Mouse (Mus musculus) spleen, adult 18-20 months (tissue): ENCODE results near the gene Rbpj.
A peak's percentile ranks its signal among the peaks of the same experiment; 100 is the strongest.
"Not testable (repeated sequence)": the region's sequence is repeated elsewhere in the genome, so short reads cannot be mapped to it uniquely, and the experiment has no call there.

ENCODE experiments used
- DNase-seq, 2 experiments: peaks; one replicate each; pipeline ENCODE4 v3.0.0; 2022; ENCODE audit warnings: mixed read lengths in 2 of 2

The Rbpj gene

DNA sequence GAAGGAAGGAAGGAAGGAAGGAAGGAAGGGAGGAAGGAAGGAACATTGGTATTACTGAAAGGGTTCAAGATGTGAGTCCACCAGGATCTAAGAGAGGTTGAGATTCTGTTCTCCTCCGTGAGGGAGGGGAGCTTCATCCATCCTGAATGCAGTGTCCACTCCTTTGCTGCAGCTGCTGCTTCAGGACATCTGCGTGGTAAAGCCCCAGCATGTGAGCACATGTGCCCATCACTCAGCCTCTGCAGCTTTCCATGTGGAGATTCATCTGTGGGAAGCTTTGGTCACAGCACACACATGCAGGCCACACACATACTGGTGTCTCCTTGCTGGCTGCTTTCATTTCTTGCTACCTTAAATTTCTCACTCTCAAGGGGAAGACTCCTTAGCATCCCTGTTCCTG, 50.5 kb downstream of the Rbpj start:
- DNase-seq = no peak

DNA sequence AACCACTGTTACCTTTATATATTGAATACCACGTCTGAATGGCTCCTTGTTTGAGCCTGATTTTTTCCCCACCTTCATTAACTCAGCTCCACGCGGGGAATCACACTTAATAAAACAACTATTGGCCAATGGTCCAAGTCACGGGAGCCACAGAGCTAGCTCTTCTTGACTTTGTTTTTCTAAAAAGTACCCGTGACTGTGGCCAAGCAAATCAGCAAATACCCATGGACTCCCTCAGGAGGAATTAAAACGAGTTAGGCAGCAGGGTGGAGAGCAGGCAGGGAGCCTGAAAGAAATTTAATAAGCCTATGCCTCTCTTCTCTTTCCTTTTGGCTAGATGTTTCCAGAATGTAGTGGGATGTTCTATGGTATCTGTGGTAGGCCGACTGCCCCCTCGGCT, 51.9 kb downstream of the Rbpj start:
- DNase-seq = no peak

DNA sequence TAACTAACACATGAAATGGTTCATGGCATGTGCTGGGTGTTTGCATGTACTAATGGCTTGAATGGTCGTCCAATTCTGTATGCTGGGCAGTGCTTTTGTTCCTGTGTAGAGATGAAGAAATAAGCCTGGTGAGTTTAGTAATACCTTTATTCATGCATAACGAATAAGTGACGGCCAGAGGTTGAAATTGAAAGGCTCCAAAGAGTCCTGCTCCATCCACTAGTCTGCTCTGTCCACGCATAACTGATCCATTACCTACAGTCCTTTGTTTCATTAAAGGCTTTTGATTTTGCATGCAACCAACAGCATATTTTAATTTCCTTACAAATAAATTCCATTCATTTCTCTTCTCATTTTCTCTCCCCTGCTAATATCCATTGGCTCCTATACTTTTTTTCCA, 53.2 kb downstream of the Rbpj start:
- DNase-seq = no peak

DNA sequence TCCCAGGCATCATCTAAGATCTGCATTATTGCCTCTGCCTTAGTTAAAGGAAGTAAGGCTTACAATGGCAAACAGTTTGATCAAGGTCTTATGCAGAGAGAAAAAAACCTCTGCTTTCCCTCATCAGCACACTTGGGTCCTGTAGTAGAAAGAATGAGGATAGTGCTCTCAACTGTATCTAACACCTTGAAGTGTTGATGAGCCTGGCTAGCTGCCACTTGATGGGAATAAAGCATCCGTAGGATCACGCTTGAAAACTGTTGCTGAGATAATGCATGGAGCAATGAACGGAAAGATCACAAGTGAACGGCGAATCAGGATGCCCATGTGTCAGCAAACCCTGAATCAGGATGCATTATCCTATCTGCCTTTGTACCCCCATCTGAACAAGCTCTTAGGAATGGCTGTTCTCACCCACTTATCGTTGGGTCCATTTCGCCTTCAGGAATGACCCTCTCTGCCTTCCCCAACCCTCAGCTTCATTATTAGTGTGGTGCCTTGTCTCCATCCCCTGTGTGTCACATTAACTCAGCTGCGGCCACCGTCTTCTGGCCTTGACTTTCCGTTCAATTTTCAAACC, 54.1 kb downstream of the Rbpj start:
- no peak for DNase-seq

DNA sequence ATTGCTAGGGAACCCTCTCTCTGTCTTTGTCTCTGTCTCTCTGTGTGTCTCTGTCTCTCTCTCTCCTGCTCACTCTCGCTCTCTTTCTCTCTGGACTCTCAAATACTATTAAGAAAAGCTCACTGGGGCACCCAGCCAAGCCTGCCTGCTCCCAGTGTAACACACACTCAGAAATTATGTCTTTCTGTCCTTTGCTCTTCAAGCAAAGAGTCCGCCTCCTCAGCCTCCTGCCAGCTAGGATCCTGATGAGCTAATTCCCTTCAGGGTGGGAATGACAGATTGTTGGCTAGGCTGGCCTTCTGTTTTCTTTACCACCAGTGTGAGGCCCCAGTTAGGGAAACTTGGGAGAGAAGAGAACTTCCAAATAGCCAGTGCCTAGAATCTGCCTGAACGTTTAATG, 57.1 kb downstream of the Rbpj start:
- peak in 1 of 2 experiments; percentile 5 for DNase-seq

DNA sequence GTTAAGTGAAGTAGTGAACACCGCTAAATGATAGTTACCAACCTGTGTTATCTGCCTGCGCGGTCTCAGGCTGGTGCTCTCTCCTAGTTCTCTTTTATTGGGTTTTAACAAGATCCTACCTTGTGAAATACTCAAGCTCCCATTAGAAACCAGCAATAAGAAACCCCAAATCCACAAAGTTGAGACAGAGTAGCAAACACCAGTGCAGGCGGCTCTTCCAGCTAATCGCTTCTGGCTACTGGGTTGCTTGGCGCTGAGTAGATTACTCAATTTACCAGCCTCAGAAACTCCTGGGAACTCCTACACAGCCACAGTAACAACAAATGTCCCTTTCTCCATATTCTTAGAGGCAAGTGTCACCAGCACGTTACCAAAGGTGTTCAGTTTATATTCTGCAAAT, 58.2 kb downstream of the Rbpj start:
- DNase-seq = no peak

DNA sequence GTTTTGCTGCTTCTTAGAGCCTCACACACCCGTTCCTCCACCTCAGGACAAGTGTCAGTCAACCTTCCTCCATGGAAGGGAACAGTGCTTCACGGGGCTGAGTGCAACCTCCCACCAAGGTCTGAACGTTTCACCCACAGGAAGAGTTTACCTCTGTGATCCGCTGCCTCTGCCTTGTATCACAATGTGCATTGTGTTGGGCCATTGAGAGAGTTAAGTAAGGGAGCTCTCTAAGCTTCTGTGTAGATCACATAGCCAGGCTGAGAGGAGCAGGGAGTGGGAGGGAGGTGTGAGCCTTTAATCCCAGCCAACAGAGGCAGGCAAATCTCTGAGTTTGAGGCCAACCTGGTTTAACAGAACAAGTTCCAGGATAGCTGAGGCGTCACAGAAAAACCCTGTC, 58.9 kb downstream of the Rbpj start:
- DNase-seq = no peak

DNA sequence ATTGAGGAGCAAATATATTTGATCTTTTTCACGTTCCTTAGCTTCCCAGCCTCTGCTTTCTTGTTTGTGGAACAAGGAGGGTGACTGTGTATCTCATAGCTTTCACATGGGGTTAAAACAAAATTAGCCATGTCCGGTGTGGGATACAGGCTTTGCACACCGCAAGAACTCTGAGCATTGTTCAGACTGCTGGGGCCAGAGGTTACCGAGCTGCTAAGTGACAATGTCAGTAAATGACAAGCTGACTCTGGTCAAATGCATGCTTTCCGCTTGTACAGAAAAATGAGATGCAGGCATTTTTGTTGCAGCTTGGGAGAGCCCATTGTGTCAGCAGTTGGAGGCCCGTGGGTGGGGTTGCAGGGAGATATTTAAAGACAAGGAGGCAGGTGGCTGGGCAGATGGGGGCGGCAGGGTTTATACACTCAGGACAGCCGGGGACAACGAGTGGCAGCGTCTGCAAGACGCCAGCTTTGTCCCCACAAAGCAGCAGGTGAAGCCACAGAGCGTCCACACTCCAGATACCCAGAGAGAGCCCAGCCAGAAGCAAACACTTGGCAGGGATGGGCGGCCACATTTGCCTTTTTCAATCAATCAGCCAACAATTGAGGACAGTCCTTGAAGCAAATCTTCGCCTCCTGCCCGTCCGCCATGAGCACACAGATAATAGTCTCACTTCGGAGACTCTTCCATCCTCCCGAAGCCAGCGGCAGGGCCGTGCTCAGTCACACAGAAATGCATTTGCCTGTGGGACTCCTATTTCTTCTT, 59.5 kb downstream of the Rbpj start:
- DNase-seq = no peak

DNA sequence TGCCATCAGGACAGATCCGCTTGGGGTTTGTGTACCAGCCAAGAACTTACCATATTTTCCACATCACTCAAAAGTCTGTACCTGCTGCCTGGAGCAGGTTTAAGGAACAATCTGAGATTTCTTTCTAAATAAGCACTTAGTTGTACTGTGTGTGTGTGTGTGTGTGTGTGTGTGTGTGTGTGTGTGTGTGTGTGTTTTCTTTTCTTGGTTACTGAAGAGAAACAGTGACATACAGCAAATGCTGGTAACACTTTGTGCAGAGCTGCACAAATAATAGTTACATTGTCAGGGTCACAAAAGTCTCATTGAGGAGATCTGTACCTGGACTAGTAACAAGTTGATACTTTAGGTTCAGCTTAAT, 60.1 kb downstream of the Rbpj start:
- no peak for DNase-seq

DNA sequence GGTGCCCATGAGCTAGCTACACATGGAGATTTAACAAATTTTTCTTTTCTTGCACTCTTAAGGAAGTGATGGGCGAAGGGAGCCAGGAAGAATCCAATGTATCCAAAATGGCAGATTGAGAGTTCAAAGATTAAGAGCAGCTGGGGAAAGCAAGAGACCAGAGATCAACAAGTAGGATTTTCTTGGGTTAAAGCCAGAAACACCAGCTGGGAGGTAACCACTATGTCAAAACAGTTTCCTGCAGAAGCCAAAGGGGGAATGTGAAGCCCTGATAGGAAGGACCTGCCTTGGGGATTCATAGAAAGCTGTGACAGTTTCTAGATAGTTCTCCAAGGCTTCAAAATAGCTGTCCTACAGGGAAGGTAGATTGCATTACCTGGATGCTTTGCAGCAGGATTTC, 63.9 kb downstream of the Rbpj start:
- no peak for DNase-seq

DNA sequence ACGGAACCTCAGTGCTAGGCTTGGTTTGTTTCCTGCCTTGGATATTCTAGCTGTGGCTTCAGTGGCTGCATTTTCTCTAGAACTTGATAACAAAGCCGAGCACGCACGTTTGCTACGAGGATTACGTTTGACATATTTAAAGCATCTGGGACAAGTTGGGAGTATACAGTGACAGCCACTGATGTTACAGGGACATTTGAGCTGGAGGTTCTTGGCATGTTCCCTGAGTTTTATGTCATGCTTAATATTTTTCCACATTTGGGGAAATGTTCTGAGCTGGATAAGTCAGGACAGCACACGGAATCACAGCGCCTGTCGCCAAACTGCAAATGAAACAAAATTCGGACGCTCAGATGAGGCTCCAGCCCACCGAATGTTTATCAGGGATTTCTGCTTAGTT, 69.1 kb downstream of the Rbpj start:
- no peak for DNase-seq

DNA sequence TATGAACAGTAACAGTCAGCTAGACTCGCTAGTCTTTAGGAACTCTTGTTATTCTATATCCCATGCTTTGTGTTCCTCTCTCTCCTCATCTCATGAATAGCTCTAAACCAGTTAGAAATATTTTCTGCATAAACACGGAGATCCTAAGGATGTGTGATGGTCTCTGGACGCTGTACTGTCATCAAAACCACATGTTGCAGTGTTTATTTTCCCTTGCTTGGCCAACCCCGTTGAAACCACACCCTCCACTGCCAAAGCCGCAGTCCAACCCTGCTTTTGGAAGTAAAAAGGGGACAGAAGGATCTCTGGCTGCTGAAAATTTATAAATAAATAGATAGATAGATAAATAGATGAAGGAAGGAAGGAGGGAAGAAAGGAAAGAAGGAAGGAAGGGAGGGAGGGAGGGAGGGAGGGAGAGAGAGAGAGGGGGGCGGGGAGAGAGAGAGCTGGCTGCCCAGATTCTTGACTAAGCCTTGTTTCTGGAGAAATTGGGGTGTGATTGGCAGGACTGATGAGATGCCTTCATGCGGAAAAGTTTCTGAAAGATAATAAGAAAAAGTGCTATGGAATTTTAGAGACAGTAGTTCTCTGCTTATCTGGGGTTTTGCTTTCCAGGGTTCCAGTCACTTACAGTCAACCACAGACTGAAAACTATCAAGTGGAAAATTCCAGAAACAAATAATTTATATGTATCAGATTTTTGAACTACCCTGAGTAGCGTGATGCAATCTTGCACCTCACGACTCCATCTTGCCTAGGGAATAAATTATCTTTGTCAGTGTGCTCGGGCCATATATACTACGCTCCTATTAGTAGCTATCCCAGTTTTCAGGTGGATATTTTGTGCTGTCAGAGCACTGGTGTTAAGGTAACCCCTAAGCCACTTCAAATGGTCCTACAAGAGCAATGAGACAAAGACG, 70.9 kb downstream of the Rbpj start:
- no peak for DNase-seq

DNA sequence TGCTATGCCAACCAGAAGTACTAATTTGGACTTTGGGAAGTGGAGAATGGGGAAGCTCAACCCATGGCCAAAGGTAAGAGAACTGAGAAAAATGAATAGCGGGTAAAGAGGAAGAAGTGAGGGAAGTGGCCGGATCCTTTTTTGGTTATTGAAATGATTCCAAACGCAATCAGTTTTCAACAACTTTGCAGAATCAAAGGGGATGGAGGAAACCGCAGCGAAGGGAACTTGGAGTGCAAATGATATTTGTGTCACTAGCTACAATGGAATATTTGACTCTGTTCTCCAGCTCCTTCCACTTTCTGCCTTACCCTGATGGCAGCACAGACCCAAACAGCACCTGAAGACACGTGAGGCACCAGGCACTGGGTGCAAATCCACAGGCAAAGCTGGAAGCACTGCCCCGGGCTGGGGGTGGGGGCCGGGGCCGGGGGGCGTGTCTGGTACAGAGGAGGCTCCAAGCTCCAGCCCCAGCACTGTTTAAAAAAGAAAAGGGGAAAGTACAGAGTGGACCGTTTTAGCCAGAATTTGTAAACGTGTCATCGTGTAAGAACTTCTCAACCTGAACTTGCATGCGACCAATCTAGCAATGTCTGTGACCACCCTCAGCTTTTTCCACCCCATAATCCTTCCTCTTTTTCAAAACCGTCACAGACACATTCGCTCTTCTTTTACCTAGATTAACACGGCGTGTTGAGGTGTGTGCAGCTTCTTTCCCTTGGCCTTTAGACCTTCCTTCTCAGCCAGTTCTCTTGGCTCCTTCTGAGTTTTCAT, 74.1 kb downstream of the Rbpj start:
- no peak for DNase-seq

DNA sequence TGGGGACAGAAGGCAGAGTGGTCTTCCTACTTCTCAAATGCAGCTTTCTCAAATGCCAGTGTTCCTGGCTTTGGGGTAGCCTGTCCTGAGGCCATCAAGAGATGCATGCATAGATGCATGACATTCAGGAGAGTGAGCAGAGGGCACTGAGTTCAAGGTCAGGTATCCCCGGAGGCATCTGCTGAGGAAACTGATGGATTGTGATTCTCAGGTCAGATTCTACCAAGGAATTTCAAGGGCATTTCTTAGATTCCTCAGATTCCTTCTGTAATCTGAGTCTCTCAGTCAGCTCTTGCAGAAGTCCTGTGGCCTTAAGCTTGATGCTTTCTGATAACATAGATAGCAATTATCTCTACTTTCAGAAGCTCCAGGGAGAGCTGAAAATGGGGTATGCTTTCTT, 76.1 kb downstream of the Rbpj start:
- DNase-seq = no peak

DNA sequence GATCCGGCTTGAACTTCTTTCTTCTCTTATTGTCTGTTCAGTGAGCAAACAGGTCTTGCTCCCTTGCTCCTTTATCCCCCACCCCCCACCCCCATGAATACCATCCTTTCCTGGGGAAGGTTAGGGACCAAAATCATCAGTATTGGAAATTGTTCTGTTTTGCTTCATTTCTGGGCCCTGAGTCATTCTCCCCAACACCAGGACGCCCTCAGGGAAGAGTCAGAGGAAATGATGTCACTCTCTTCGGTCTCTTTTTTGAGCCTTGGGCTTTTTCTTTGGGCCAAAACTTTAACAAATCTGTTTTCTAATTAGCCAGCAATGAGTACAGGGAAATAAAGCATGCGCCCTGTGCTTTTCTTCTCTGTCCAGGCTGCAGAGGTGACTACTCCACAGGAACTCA, 77.4 kb downstream of the Rbpj start:
- no peak for DNase-seq

DNA sequence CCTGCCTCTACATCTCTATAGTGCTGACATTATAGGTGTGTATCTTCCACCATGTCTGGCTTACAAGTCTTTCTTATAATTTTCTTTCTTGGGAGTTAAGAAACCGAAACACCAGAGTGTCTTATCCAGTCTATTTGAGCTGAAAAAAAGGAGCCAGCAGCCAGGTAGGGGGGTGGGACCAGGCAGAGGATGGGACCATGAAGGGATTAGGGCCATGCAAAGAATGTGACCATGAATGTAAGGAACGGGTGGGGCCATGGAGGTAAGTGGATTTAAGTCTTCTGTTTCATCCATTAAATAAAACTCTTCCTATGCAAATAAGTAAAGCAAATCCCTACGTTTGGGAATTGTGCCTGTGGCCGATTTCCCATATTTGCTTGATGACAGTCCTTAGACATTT, 78.0 kb downstream of the Rbpj start:
- DNase-seq = no peak

DNA sequence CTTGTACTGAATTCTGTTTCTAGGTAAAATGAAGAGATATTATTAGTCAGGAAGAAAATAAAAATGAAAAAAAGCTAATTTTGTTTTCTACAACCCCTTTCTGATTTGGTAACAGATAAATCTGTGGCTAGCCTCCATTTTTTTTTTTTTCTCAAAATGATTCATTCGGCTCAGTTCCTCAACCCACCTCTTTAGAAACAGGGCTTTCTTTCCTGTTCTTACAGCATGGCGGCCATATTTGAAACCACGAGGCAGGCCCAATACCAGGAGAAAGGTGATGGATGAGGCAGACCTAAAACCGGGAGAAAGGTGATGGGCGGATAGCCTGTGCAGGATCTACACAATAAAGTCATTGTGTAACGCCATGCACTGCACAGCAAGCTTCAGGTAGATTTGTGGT, 80.5 kb downstream of the Rbpj start:
- DNase-seq = no peak

DNA sequence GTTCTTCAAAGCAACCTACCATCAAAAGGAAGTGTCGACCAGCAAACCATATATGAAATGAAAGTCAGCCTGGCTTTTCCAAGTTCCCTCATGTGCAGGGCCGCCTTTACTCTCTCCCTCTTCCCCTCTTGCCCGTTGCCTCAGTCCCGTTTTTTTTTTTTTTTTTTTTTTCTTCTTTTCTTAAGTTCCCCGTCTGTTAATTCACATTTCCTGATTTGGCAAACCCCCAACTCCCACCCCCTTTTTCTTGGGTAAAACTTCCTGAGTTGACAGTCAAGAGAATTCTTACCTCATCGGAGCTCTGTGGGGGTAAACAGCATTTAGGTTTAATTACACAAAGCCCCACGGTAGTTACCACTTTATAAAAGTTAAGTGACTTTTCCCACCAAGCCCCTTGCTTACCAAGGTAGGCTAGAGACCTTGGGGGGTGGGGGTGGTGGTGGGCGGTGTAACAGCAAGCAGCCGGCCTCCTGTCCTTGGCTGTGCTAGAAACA, 81.1 kb downstream of the Rbpj start:
- DNase-seq = no peak

DNA sequence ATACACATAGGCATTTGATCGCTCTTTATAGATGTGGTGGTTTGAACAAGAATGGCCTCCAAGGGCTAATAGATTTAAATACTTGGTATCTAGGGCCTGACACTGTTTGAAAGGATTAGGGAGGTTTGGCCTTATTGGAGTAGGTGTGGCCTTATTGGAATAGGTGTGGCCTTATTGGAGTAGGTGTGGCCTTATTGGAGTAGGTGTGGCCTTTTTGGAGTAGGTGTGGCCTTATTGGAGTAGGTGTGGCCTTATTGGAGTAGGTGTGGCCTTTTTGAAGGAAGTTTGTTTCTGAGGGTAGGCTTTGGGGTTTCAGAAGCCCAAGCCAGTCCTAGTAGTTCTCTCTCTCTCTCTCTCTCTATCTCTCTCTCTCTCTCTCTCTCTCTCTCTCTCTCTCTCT, 84.4 kb downstream of the Rbpj start:
- not testable (repeated sequence) for DNase-seq

DNA sequence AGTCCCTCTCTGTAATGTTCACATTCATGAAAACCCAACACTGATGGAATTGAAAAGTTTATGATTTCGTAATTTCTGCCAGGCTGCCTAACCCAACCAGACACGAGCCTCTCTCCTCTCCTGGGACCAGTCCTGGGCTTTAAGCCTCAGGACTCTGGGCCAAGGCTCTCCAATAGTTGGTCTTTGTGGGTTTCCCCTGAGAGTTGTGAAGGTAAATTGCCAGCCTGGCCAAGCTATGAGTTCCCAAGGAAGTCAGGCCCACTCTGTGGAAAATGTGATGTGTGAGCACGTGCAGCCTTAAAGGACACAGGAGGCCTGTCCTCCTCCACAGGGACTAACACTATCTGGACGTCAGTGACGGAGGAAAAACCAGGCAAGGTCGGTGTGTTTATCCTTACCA, 85.4 kb downstream of the Rbpj start:
- no peak for DNase-seq

DNA sequence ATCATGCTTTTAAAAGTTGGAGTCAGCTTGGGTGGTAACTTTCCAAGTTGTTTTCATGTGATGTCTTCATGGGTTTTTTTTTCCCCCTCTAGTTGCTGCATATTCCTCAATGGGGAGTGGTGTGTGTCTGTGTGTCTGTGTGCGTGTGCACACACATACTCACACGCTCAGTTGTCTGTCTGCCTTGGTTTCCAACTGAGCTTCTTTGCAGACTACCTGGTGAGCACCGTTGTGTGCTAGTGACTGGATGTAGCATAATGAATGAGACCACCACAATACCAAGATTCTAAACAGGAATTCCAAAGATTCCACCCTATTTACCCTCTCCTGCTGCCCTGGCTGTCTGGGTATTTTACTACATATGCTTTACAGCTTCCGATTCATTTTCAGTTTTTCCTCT, 86.0 kb downstream of the Rbpj start:
- no peak for DNase-seq

DNA sequence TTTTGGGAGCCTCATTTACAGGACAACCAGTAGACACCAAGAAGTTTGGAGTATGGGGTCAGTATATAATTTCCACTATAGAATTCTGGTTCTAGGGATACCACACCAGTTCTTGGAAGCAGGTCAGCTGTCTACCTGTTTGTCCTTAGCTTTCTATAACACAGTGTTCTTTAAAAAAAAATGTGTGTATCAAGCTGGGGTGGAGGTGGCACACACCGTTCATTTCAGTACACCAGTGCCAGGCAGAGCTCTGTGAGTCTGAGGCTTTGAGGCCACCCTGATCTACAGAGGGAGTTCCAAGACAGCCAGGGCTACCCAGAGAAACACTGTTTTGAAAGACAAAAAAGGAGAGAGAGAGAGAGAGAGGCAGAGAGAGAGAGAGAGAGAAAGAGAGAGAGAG, 87.3 kb downstream of the Rbpj start:
- DNase-seq = no peak

DNA sequence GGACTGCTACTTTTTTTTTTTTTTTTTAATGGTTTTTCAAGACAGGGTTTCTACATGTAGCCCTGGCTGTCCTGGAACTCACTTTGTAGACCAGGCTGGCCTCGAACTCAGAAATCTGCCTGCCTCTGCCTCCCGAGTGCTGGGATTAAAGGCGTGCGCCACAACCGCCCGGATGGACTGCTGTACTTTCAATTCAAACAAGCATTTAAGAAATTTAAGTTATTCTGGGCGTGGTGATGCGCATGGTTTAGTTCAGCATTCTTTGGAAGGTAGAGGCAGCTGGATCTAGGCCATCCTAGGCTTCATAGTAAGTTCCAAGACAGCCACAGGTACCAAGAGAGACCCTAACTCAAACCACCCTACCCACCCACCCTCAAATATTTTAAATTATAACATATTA, 88.2 kb downstream of the Rbpj start:
- no peak for DNase-seq
